ENCODE assay signal across 9 mouse cellular contexts in the genomic region with DNA sequence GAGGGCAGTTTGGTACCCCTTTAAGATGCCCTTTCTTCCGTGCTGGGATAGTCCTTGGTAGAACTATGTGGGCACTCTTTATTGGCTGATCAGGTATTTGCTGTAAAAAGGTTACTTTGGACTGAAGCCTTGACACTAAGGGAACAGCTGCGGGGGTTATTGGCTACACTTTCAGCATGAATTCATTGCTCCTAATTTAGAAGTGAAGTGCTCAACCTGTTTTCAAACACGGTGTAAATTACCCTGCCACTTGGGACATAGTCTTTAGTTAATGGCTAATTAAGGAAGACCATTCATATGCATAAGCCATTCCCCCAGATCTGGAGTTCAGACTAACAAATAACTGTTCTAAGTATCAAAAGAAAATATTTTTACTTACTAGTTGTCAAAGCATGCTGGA. TPM values are rescaled to one million over a fixed set of nuclear protein-coding genes. Genes with fewer than 3 reads are reported as not detected.
DNase-seq lines count a peak whose midpoint lies in the region; ATAC-seq lines count a peak whose summit lies in the region.
"Had no signal": no experiment of that assay in that cellular context is flagged by ENCODE, and none has a peak within 500 bp of the region (broad histone marks: within the 10 kb centered on the region; RNA-seq: fewer than 3 reads in every experiment).

No protein-coding gene starts in this region.

- peak overlapping the region; percentile 93 for H3K4me2 ChIP-seq in lung, embryonic 16.5 days (ENCODE audit: low read depth, low read length)
- peak overlapping the region; percentile 91 for H3K4me2 ChIP-seq in limb, embryonic 15.5 days
- peak overlapping the region; percentile 77; the same call in 1 of the 2 replicates for H3K4me2 ChIP-seq in stomach, embryonic 16.5 days (ENCODE audit: low read depth, low read length)

- no peak for ATAC-seq in lung, embryonic 16.5 days (ENCODE audit: low read depth)
- ATAC-seq in limb, embryonic 15.5 days (ENCODE audit: insufficient number of reproducible peaks, low FRiP score, low TSS enrichment, low read depth), result no peak
- ATAC-seq in stomach, embryonic 16.5 days (ENCODE audit: insufficient read depth, low FRiP score), result no peak

- DNase-seq in embryo, embryonic 10.5 days (ENCODE audit: low spot score), result peak; percentile 15
- DNase-seq in embryo, embryonic 11 days, result no peak
- DNase-seq in lung, postnatal 14 days, result no peak
- no peak for DNase-seq in layer of hippocampus, postnatal 14 days (ENCODE audit: low spot score in 2 of 2)
- DNase-seq in layer of hippocampus, adult 8-10 months (ENCODE audit: low spot score in 2 of 2), result no peak

- H3K4me1 ChIP-seq in lung, embryonic 16.5 days (replicated peaks; ENCODE audit: control insufficient read depth, insufficient read depth, low read length), result peaks cover 15% of the 10 kb centered on the region
- peaks cover 31% of the 10 kb centered on the region for H3K4me1 ChIP-seq in limb, embryonic 15.5 days
- peaks cover 8% of the 10 kb centered on the region for H3K4me1 ChIP-seq in stomach, embryonic 16.5 days (ENCODE audit: control insufficient read depth, insufficient read depth, low read length)

- peaks cover 38% of the 10 kb centered on the region for H3K27me3 ChIP-seq in lung, embryonic 16.5 days (ENCODE audit: control insufficient read depth, insufficient read depth, low read depth, low read length)
- peaks cover 59% of the 10 kb centered on the region for H3K27me3 ChIP-seq in limb, embryonic 15.5 days
- H3K27me3 ChIP-seq in stomach, embryonic 16.5 days (ENCODE audit: control insufficient read depth, insufficient read depth, low read length), result peaks cover 53% of the 10 kb centered on the region

- H3K27ac ChIP-seq in lung, embryonic 16.5 days (ENCODE audit: low read length), result no peak overlapping the region
- no peak overlapping the region for H3K27ac ChIP-seq in limb, embryonic 15.5 days
- H3K27ac ChIP-seq in stomach, embryonic 16.5 days (ENCODE audit: low read length), result no peak overlapping the region

- H3K9ac ChIP-seq in lung, embryonic 16.5 days (ENCODE audit: low read length), result no peak overlapping the region
- no peak overlapping the region for H3K9ac ChIP-seq in limb, embryonic 15.5 days
- no peak overlapping the region for H3K9ac ChIP-seq in stomach, embryonic 16.5 days (ENCODE audit: low read length)

- WGBS in lung, embryonic 16.5 days, result 20% methylated on average over 3 of the region's 3 CpGs
- 3% methylated on average over 3 of the region's 3 CpGs for WGBS in limb, embryonic 15.5 days
- 8% methylated on average over 3 of the region's 3 CpGs for WGBS in stomach, embryonic 16.5 days

- H3K4me3 ChIP-seq in lung, embryonic 16.5 days (ENCODE audit: low read length), result peak overlapping the region; percentile 56; the same call in 1 of the 2 replicates
- peak overlapping the region; percentile 49 for H3K4me3 ChIP-seq in limb, embryonic 15.5 days
- no peak overlapping the region for H3K4me3 ChIP-seq in stomach, embryonic 16.5 days (replicated peaks; ENCODE audit: low read length)

- no peaks in the 10 kb centered on the region for H3K36me3 ChIP-seq in lung, embryonic 16.5 days (ENCODE audit: control insufficient read depth, insufficient read depth, low read length)
- no peaks in the 10 kb centered on the region for H3K36me3 ChIP-seq in limb, embryonic 15.5 days
- H3K36me3 ChIP-seq in stomach, embryonic 16.5 days (ENCODE audit: control insufficient read depth, insufficient read depth, low read length), result no peaks in the 10 kb centered on the region

- H3K9me3 ChIP-seq in lung, embryonic 16.5 days (ENCODE audit: control insufficient read depth, low read length), result no peaks in the 10 kb centered on the region
- H3K9me3 ChIP-seq in limb, embryonic 15.5 days, result no peaks in the 10 kb centered on the region
- no peaks in the 10 kb centered on the region for H3K9me3 ChIP-seq in stomach, embryonic 16.5 days (replicated peaks; ENCODE audit: control insufficient read depth, low read length)

RNA-seq across cellular contexts. Expression of gene Vwc2, which starts 2.7 kb away (rescaled TPM):
- 0.74 and 0.88 TPM in 2 replicates for polyA plus RNA-seq in lung, embryonic 16.5 days (2015; fragmentation: Nextera tagmentation; extraction: Ambion mirVana)
- polyA plus RNA-seq in limb, embryonic 15.5 days (2015; fragmentation: Nextera tagmentation; extraction: Ambion mirVana), result 5.3 and 6.3 TPM in 2 replicates
- polyA plus RNA-seq in stomach, embryonic 16.5 days (2015; fragmentation: Nextera tagmentation; extraction: Ambion mirVana), result 0.76 and 1.1 TPM in 2 replicates
- total RNA-seq in layer of hippocampus, postnatal 14 days (2021), result 1 to 10 TPM; 6.2 to 6.8 TPM
- total RNA-seq in layer of hippocampus, adult 8-10 months (2022), result 1 to 10 TPM; 4.2 to 6.8 (median 6.0) TPM
- total RNA-seq: granulocyte monocyte progenitor cell, adult 5-6 weeks had no signal
